Mouse (Mus musculus) hindbrain, embryonic 14.5 days (tissue): ENCODE data around the gene Carmil2. TPM values are rescaled to one million over a fixed set of nuclear protein-coding genes. Genes with fewer than 3 reads are reported as not detected.

Experiments
- ATAC-seq: fragments of 200-750 bp; cut with Nextera tagmentation; 2 replicates; pipeline ENCODE4 v1.8.0; 2017; ENCODE audit warnings: moderate number of reproducible peaks, mild to moderate bottlenecking, moderate TSS enrichment, moderate library complexity; ENCODE audit not compliant: low FRiP score
- DNase-seq: peaks from one replicate; pipeline ENCODE4 v3.0.0-alpha.2; 2015; ENCODE audit warnings: low spot score
- H3K27ac ChIP-seq: fragments of 300-500 bp; sonication (generic); 2 replicates; pipeline ENCODE4 v1.5.1; 2014; ENCODE audit warnings: mild to moderate bottlenecking, moderate library complexity
- H3K27me3 ChIP-seq: fragments of 300-500 bp; sonication (generic); 2 replicates; pipeline ENCODE4 v1.6.1; 2014; ENCODE audit warnings: mild to moderate bottlenecking, low read length, mixed read lengths; ENCODE audit not compliant: control insufficient read depth, insufficient read depth
- H3K36me3 ChIP-seq: fragments of 300-500 bp; sonication (generic); replicated peaks from 2 replicates; pipeline ENCODE4 v1.6.1; 2014; ENCODE audit not compliant: control insufficient read depth, insufficient read depth
- H3K4me1 ChIP-seq: fragments of 300-500 bp; sonication (generic); replicated peaks from 2 replicates; pipeline ENCODE4 v1.6.1; 2014; ENCODE audit warnings: antibody characterized with exemption, low read length, mixed read lengths; ENCODE audit not compliant: control insufficient read depth, insufficient read depth
- H3K4me2 ChIP-seq: fragments of 300-500 bp; sonication (generic); replicated peaks from 2 replicates; pipeline ENCODE4 v1.6.1; 2014; ENCODE audit warnings: mild to moderate bottlenecking, moderate library complexity
- H3K4me3 ChIP-seq: fragments of 300-500 bp; sonication (generic); replicated peaks from 2 replicates; pipeline ENCODE4 v1.5.1; 2014; ENCODE audit warnings: mild to moderate bottlenecking, low read length
- H3K9ac ChIP-seq: fragments of 300-500 bp; sonication (generic); 2 replicates; pipeline ENCODE4 v1.6.1; 2014
- H3K9me3 ChIP-seq: fragments of 300-500 bp; sonication (generic); 2 replicates; pipeline ENCODE4 v1.6.1; 2016; ENCODE audit warnings: low read length; ENCODE audit not compliant: control insufficient read depth
- WGBS: fragments of 180-500 bp; shearing (Covaris S2); extraction: QIAGEN DNeasy Blood & Tissue Kit; methylation state at CpG from one replicate; pipeline ENCODE4 v1.1.7; 2014; 5-methylcytosine and 5-hydroxymethylcytosine counted together
- polyA plus RNA-seq: library from polyadenylated mRNA; unstranded; fragments of >200 nt; fragmentation: Nextera tagmentation; extraction: Ambion mirVana; gene quantifications from 2 replicates; pipeline ENCODE4 v1.2.1, GENCODE M21; 2014

The Carmil2 gene
- polyA plus RNA-seq, 1 experiment from 2014 or later = 22.3 TPM

DNA sequence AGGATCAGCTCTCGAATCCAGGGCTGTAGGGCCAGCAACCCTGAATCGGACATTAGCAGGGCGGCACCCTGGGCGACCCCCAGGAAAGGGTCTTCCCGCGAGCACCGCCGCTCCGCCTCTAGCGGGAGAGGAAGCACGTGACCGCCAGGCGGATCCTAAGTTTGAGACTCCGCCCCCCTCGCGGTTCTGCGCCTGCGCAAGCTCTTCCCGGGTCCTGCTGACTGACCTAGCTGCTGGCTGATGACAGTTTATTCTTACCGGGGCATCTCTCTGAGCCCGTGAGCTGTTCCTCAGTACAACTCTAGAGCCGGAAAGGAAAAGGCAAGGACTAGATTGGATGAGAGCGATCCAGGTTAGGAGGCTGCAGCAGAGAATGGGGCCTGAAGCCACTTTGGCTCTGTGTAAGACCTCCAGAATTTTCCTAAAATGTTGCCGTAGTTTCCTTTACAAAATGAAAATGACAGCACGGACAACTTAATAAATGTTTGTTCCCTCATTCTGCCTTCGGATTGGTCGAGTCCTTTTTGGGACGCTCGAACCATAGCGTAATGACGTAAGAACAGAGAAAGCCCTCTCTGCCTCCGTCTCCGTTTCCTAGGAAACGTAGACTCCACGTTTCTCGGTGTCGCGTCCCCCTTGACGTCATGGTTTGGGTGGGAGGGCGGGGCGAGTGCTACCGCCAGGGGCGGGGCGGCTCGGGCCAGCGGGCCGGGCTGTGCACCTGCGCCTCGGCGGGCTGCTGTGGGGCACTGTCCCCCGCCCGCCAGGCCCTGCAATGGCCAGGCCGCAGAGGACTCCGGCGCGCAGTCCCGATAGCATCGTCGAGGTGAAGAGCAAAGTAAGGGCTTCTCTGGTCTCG, 15.1 kb downstream of the Carmil2 start, which contains the start of the genes Acd and Pard6a:
Acd (minus strand) TSS at position 137 of the 859 bp plus-strand sequence.
Pard6a (plus strand) TSS at position 183 of the 859 bp plus-strand sequence.
- Histone ChIP-seq H3K36me3 (peaks cover 46% of the 10 kb centered on the region), H3K4me3 (peak within 1 kb of the TSS; percentile 65), H3K9me3 (no peaks in the 10 kb centered on the region), H3K27me3 (no peaks in the 10 kb centered on the region), H3K4me2 (peak within 1 kb of the TSS; percentile 80), H3K4me1 (peaks cover 14% of the 10 kb centered on the region), H3K9ac (peak within 1 kb of the TSS; percentile 71), H3K27ac (peak within 1 kb of the TSS; percentile 91)
- ATAC-seq = peak; percentile 81
- under 1% methylated on average over 60 of the region's 60 CpGs for WGBS
- DNase-seq = peak; percentile 97

DNA sequence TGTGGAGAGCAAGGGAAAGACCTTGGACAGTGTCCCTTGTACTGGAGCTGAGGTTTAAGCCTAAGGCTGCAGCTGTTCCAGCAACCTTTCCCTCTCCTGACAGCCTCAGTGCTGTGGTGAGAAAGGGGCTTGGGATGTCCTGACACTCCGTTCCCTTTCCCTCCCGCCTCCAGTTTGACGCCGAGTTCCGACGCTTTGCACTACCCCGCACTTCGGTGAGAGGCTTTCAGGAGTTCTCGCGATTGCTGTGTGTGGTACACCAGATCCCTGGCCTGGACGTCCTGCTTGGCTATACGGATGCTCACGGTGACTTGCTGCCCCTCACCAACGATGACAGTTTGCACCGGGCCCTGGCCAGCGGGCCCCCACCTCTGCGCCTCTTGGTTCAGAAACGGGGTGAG, 15.9 kb downstream of the Carmil2 start:
- Histone ChIP-seq H3K4me2 (peak overlapping the region; percentile 80), H3K36me3 (peaks cover 38% of the 10 kb centered on the region), H3K9ac (peak overlapping the region; percentile 61), H3K27me3 (no peaks in the 10 kb centered on the region), H3K27ac (peak overlapping the region; percentile 91), H3K4me1 (peaks cover 17% of the 10 kb centered on the region), H3K9me3 (no peaks in the 10 kb centered on the region), H3K4me3 (peak overlapping the region; percentile 65)
- DNase-seq (no peak), ATAC-seq (peak; percentile 5; the same call in 1 of the 2 replicates)
- 34% methylated on average over 18 of the region's 18 CpGs for WGBS

- H3K9ac ChIP-seq = no peak overlapping the region
- H3K4me1 ChIP-seq = peaks cover 24% of the 10 kb centered on the region
- H3K27ac ChIP-seq = no peak overlapping the region
- ATAC-seq = no peak
- no peak for DNase-seq
- H3K4me3 ChIP-seq = 0 out of 2 replicates have a peak overlapping the region, but pooled peaks have one; percentile 65
- peak overlapping the region; percentile 80; the same call in 1 of the 2 replicates for H3K4me2 ChIP-seq
- H3K27me3 ChIP-seq = no peaks in the 10 kb centered on the region
- no peaks in the 10 kb centered on the region for H3K9me3 ChIP-seq
- WGBS = 94% methylated on average over 24 of the region's 24 CpGs
- H3K36me3 ChIP-seq = peaks cover 29% of the 10 kb centered on the region
Measured at GRCm38 (mm10) chr8:105702731-105703415, 16.8 kb downstream of the Carmil2 start.

GRCm38 (mm10) chr8:105704146-105704812, 18.2 kb downstream of the Carmil2 start:
- H3K9me3 ChIP-seq = no peaks in the 10 kb centered on the region
- H3K4me2 ChIP-seq = no peak overlapping the region
- DNase-seq (no peak), ATAC-seq (no peak)
- H3K4me3 ChIP-seq = no peak overlapping the region
- no peaks in the 10 kb centered on the region for H3K27me3 ChIP-seq
- peaks cover 18% of the 10 kb centered on the region; the same call in 1 of the 2 replicates for H3K36me3 ChIP-seq
- 91% methylated on average over 34 of the region's 34 CpGs for WGBS
- H3K9ac ChIP-seq = no peak overlapping the region
- H3K4me1 ChIP-seq = peaks cover 24% of the 10 kb centered on the region
- H3K27ac ChIP-seq = no peak overlapping the region

- H3K4me3 ChIP-seq = no peak overlapping the region
- 0 out of 2 replicates have a peak, but pooled peaks cover 14% of the 10 kb centered on the region for H3K36me3 ChIP-seq
- ATAC-seq (no peak), DNase-seq (no peak)
- H3K4me1 ChIP-seq = peaks cover 21% of the 10 kb centered on the region
- H3K4me2 ChIP-seq = no peak overlapping the region
- 91% methylated on average over 6 of the region's 6 CpGs for WGBS
- no peaks in the 10 kb centered on the region for H3K9me3 ChIP-seq
- no peak overlapping the region for H3K27ac ChIP-seq
- H3K9ac ChIP-seq = no peak overlapping the region
- H3K27me3 ChIP-seq = no peaks in the 10 kb centered on the region
Measured at GRCm38 (mm10) chr8:105704955-105705354, 18.9 kb downstream of the Carmil2 start.

- no peaks in the 10 kb centered on the region for H3K27me3 ChIP-seq
- H3K4me2 ChIP-seq = peak overlapping the region; percentile 91
- H3K4me1 ChIP-seq = peaks cover 17% of the 10 kb centered on the region
- DNase-seq = no peak
- WGBS = 78% methylated on average over 12 of the region's 12 CpGs
- H3K9me3 ChIP-seq = no peaks in the 10 kb centered on the region
- H3K27ac ChIP-seq = no peak overlapping the region
- ATAC-seq = no peak
- H3K9ac ChIP-seq = no peak overlapping the region
- 0 out of 2 replicates have a peak, but pooled peaks cover 14% of the 10 kb centered on the region for H3K36me3 ChIP-seq
- no peak overlapping the region for H3K4me3 ChIP-seq
Measured at GRCm38 (mm10) chr8:105706426-105706825, 20.4 kb downstream of the Carmil2 start.

DNA sequence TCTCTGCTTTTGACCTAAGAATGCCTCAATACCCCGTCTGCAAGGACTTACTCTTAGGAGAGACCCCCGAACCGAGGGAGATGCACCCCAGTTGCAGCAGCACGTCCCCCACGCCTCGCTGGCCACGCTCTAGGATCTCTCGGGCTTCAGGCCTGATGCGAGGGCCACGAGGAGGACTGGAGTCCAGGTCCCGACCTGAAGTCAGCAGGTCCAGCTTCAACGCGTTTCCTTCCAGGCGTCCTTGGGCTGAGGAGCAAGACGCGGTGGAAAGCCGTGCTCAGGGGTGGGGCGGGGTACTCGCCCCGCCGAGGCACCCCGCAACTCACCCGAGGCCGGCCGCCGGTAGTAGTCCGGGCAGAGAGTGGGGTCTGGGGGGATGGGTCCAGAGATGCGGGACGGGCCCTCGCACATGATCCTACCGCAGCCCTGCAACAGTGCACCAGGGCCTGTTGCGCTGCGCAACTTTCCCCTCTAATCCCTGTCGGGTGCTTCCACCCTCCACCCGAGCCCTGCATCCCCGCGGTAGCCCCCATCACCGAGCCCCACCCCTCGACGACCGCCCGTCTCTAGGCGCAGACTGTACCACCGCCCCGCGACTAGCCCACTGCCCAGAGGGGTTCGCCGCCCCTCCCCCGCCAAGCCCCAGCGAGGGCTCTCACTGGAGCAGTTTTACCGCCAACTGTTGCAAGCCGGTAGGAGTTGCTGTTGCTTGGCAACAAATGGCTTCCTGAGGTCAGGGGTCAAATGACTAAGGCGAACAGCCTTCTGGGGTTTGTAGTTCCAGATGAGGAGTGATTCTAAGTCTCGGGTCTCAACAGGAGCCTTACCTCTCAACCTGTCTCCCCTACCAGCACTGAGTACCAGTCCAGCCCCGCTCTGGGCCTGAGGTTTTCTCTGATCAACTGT, 21.7 kb downstream of the Carmil2 start, which contains the start of the genes 4933405L10Rik and Enkd1:
4933405L10Rik (plus strand) TSS at position 158 of the 906 bp plus-strand sequence.
Enkd1 (minus strand) TSS at position 713 of the 906 bp plus-strand sequence.
- H3K9ac ChIP-seq = peak within 1 kb of the TSS; percentile 62

DNA sequence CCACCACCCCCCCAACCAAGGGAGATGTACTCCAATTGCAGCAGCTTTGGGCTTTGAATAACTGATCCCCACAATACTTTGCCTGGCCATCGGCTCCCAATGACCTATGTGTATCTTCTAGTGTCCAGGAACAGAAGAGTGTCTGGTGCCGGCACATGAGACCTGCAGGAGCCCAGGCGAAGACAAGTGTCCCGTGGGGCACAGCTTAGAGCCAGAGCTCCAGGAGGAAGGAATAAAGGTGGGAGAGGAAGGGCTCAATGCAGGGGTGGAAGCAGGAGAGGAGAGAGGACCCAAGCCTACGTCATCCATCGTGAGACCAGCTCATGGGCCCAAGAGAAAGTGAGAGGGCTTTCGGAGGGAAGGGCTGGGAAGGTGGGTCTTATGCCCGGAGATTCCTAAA, 22.6 kb downstream of the Carmil2 start:
- H3K4me3 ChIP-seq = no peak overlapping the region
- H3K27me3 ChIP-seq = no peaks in the 10 kb centered on the region
- no peak for ATAC-seq
- DNase-seq = no peak
- H3K9ac ChIP-seq = no peak overlapping the region
- WGBS = 94% methylated on average over 8 of the region's 8 CpGs
- H3K27ac ChIP-seq = no peak overlapping the region
- H3K4me1 ChIP-seq = peaks cover 10% of the 10 kb centered on the region
- no peaks in the 10 kb centered on the region for H3K9me3 ChIP-seq
- no peak overlapping the region for H3K4me2 ChIP-seq
- 0 out of 2 replicates have a peak, but pooled peaks cover 2% of the 10 kb centered on the region for H3K36me3 ChIP-seq

More for the DNA sequence above, 21.7 kb downstream of the Carmil2 start, which contains the start of the genes 4933405L10Rik and Enkd1:
- no peaks in the 10 kb centered on the region for H3K9me3 ChIP-seq
- H3K4me1 ChIP-seq = peaks cover 10% of the 10 kb centered on the region
- WGBS = 1% methylated on average over 54 of the region's 55 CpGs
- no peaks in the 10 kb centered on the region for H3K27me3 ChIP-seq
- DNase-seq (peak; percentile 94), ATAC-seq (peak; percentile 85)
- peak within 1 kb of the TSS; percentile 52 for H3K4me3 ChIP-seq
- H3K4me2 ChIP-seq = peak within 1 kb of the TSS; percentile 91
- 0 out of 2 replicates have a peak, but pooled peaks cover 12% of the 10 kb centered on the region for H3K36me3 ChIP-seq
- H3K27ac ChIP-seq = no peak within 1 kb of the TSS
